Mouse (Mus musculus): ENCODE measurements around the gene Rbfox3.

DNA sequence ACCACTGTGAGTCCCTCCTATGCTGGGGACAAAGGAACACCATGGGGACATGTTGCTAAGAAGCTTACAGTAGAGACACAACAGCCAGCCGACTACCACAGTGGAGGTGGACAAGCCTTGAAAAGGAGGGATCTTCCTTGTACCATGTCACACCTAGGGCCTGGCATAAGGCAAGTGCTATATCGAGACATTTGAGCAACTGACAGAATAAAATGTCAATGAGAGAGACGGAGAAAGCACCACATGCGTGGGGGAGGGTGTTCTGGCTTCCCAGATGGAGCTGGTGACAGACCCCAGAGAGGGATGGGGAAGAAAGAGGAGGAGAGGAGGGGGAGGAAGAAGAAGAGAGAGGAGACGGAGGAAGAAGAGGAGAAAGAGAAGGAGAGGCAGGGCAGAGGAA lies 96.3 kb downstream of the Rbfox3 start:
- no peak for TF ChIP-seq CTCF (conservative IDR thresholded peaks at IDR 0.05; ENCODE audit: low read length)
- TF ChIP-seq NANOG (IDR thresholded peaks at IDR 0.05; ENCODE audit: borderline replicate concordance, low read length): no peak
